Mouse (Mus musculus): ENCODE data around the gene Gp9. TPM values are rescaled to one million over a fixed set of nuclear protein-coding genes. Genes with fewer than 3 reads are reported as not detected.

The Gp9 gene
- total RNA-seq (2021), result 1 to 10 TPM in 1 of 2 experiments, under 1 TPM in 1; 0.94 to 1.1 TPM

GRCm38 (mm10) chr6:87777842-87778241, at the start of gene Gp9:
Gene Gp9, plus strand, starts transcription at chr6:87778072.
- intact Hi-C loops (cut with DNase I), result no loop called here
- no peak for DNase-seq

- intact Hi-C loops (cut with DNase I), result no loop called here
Observed at GRCm38 (mm10) chr6:87728102-87728501, 49.8 kb upstream of the Gp9 start.

GRCm38 (mm10) chr6:87730141-87730540, 47.7 kb upstream of the Gp9 start:
- no peak for DNase-seq
- intact Hi-C loops (cut with DNase I), result no loop called here

More at GRCm38 (mm10) chr6:87728102-87728501, 49.8 kb upstream of the Gp9 start:
- DNase-seq, result no peak

- intact Hi-C loops (cut with DNase I), result no loop called here
- peak; percentile 59 to 72 for DNase-seq
Observed at GRCm38 (mm10) chr6:87730591-87731462, 47.0 kb upstream of the Gp9 start, which contains the start of gene Efcc1. Gene Efcc1, plus strand, starts transcription at chr6:87730869.

GRCm38 (mm10) chr6:87731463-87732095, 46.3 kb upstream of the Gp9 start:
- DNase-seq, result no peak
- intact Hi-C loops (cut with DNase I), result no loop called here

- DNase-seq, result peak in 1 of 2 experiments; percentile 22
- intact Hi-C loops (cut with DNase I), result no loop called here
Observed at GRCm38 (mm10) chr6:87732151-87733011, 45.5 kb upstream of the Gp9 start.

GRCm38 (mm10) chr6:87733131-87733930, 44.5 kb upstream of the Gp9 start:
- peak; percentile 57 for DNase-seq
- intact Hi-C loops (cut with DNase I), result no loop called here

GRCm38 (mm10) chr6:87734136-87734535, 43.7 kb upstream of the Gp9 start:
- intact Hi-C loops (cut with DNase I), result no loop called here
- no peak for DNase-seq

GRCm38 (mm10) chr6:87736923-87737322, 40.9 kb upstream of the Gp9 start:
- no peak for DNase-seq
- intact Hi-C loops (cut with DNase I), result no loop called here

GRCm38 (mm10) chr6:87737921-87738626, 39.8 kb upstream of the Gp9 start:
- no peak for DNase-seq
- intact Hi-C loops (cut with DNase I), result no loop called here

GRCm38 (mm10) chr6:87739898-87740297, 38.0 kb upstream of the Gp9 start:
- DNase-seq, result no peak
- intact Hi-C loops (cut with DNase I), result no loop called here

GRCm38 (mm10) chr6:87740496-87740895, 37.4 kb upstream of the Gp9 start:
- intact Hi-C loops (cut with DNase I), result no loop called here
- DNase-seq, result no peak

GRCm38 (mm10) chr6:87741978-87742377, 35.9 kb upstream of the Gp9 start:
- DNase-seq, result no peak
- intact Hi-C loops (cut with DNase I), result no loop called here

GRCm38 (mm10) chr6:87742804-87743203, 35.1 kb upstream of the Gp9 start:
- DNase-seq, result no peak
- intact Hi-C loops (cut with DNase I), result no loop called here

GRCm38 (mm10) chr6:87743281-87743680, 34.6 kb upstream of the Gp9 start:
- peak; percentile 30 to 31 for DNase-seq
- intact Hi-C loops (cut with DNase I), result no loop called here

GRCm38 (mm10) chr6:87744632-87745031, 33.2 kb upstream of the Gp9 start:
- intact Hi-C loops (cut with DNase I), result no loop called here

GRCm38 (mm10) chr6:87745301-87745700, 32.6 kb upstream of the Gp9 start:
- intact Hi-C loops (cut with DNase I), result no loop called here
- DNase-seq, result no peak

More at GRCm38 (mm10) chr6:87744632-87745031, 33.2 kb upstream of the Gp9 start:
- DNase-seq, result no peak

- intact Hi-C loops (cut with DNase I), result no loop called here
- DNase-seq, result peak in 1 of 2 experiments; percentile 25
Observed at GRCm38 (mm10) chr6:87746059-87746458, 31.8 kb upstream of the Gp9 start.

- intact Hi-C loops (cut with DNase I), result no loop called here
- DNase-seq, result peak; percentile 56 to 63
Observed at GRCm38 (mm10) chr6:87746849-87747248, 31.0 kb upstream of the Gp9 start.
